Mouse (Mus musculus): Measurements from ENCODE around the gene Tm2d1. TPM values are rescaled to one million over a fixed set of nuclear protein-coding genes. Genes with fewer than 3 reads are reported as not detected.
A peak's percentile ranks its signal among the peaks of the same experiment; 100 is the strongest.
"Not testable (repeated sequence)": the region's sequence is repeated elsewhere in the genome, so short reads cannot be mapped to it uniquely, and the experiment has no call there.

The Tm2d1 gene
- 87.3 and 101 TPM in 2 replicates for polyA plus RNA-seq (2015; fragmentation: Nextera tagmentation; extraction: Ambion mirVana)

DNA sequence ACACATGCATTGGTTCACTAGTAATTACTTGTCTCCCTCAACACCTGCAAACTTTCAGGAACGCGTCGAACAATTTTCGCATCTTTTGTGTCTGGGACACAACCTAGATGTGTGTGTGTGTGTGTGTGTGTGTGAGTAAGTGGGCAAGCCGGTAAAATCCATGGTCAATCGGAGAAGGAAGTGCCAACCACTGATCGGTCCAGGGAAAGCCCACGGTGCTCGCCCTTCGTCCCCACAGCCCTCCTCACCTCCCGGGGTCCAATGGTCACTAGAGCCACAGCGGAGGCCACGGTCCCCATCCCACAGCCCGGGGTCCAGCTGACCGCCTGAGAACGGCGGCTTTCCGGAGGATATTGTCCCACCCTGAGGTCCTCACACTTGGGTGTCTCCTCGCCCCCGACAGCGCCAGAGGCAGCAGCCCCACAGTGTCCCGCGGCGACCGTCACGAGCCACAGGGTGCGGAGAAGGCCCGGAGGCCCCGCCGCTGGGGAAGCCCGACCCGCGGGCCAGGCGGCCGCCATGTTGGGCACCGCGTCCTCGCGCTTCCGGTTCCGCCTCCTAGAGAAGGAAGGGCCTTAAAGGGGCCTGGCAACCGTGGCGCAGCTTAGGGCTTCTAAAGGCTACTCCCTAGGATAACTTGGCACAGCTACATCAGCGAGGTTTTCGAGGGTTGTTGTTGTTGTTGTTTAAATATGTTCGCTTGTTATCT, at the start of gene Tm2d1:
Gene Tm2d1 (minus strand): TSS at position 591 of the 709 bp plus-strand sequence.
- Histone ChIP-seq H3K27ac (peak within 1 kb of the TSS; percentile 55), H3K4me1 (replicated peaks) (0 out of 2 replicates have a peak, but pooled peaks cover 2% of the 10 kb centered on the region), H3K4me2 (replicated peaks) (peak within 1 kb of the TSS; percentile 52), H3K27me3 (replicated peaks) (no peaks in the 10 kb centered on the region), H3K4me3 (replicated peaks) (peak within 1 kb of the TSS; percentile 77), H3K9ac (peak within 1 kb of the TSS; percentile 89), H3K9me3 (no peaks in the 10 kb centered on the region), H3K36me3 (0 out of 2 replicates have a peak, but pooled peaks cover 4% of the 10 kb centered on the region)
- peak; percentile 97 for ATAC-seq
- WGBS = under 1% methylated on average over 46 of the region's 46 CpGs

DNA sequence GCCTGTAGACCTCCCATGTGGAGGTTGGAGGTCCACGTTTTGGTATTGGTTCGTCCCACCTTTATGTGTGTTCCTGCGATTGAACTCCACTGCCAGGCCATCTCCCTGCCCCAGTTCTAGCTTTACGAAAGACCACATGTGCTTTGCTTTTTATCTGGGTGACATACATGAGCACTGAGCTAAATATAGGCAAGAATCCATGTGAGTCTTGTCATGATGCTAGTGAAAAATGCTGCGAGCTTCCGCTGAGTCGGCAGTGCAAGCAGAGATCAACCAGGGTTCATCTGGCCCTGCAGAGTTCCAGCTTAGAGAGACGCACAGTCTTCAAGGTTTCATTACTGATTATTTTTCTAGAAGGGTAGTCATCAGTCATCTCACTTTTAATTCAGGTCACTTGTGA, 45.3 kb upstream of the Tm2d1 start:
- H3K9me3 ChIP-seq = no peaks in the 10 kb centered on the region
- H3K27ac ChIP-seq = no peak overlapping the region
- no peaks in the 10 kb centered on the region for H3K27me3 ChIP-seq (replicated peaks)
- 62% methylated on average over 8 of the region's 8 CpGs for WGBS
- no peak overlapping the region for H3K9ac ChIP-seq
- H3K4me2 ChIP-seq (replicated peaks) = no peak overlapping the region
- ATAC-seq = no peak
- 0 out of 2 replicates have a peak, but pooled peaks cover 5% of the 10 kb centered on the region for H3K36me3 ChIP-seq
- H3K4me3 ChIP-seq (replicated peaks) = no peak overlapping the region
- H3K4me1 ChIP-seq (replicated peaks) = no peaks in the 10 kb centered on the region

DNA sequence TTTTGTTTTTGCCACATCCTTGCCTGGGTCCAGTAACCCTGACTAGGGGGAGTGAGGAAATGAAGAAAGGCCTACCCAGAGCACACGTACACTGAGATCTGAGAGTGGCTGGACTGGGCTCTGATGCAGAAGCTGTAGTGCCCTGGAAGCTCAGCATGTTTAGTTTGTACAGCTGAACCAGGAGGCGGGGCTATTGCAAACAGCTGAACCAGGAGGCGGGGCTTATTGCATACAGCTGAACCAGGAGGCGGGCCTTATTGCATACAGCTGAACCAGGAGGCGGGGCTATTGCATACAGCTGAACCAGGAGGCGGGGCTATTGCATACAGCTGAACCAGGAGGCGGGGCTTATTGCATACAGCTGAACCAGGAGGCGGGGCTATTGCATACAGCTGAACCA, 32.0 kb upstream of the Tm2d1 start:
- not testable (repeated sequence) for H3K9ac ChIP-seq; H3K9me3 ChIP-seq; H3K4me3 ChIP-seq (replicated peaks); ATAC-seq; H3K27me3 ChIP-seq (replicated peaks); H3K36me3 ChIP-seq; H3K4me2 ChIP-seq (replicated peaks); H3K27ac ChIP-seq; H3K4me1 ChIP-seq (replicated peaks)
- WGBS = 97% methylated on average over 8 of the region's 8 CpGs

DNA sequence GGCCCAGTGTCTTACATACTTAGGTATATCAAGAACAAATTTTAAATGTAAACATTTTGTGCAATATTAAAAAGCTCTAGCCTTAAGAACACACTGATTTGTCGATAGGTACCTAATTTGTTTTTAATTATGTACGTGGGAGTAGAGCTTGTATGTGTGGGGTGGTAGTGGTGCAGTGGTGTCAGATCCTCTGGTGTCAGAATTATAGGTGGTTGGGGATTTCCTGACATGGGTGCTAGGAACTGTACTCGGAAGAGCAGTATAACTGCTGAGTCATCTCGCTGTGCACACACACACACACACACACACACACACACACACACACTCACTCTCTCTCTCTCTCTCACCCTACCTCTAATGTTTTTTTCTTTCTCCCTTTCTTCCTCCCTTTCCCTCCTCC, 25.3 kb upstream of the Tm2d1 start:
- H3K27ac ChIP-seq = no peak overlapping the region
- H3K36me3 ChIP-seq = no peaks in the 10 kb centered on the region
- ATAC-seq = no peak
- H3K4me3 ChIP-seq (replicated peaks) = no peak overlapping the region
- no peak overlapping the region for H3K4me2 ChIP-seq (replicated peaks)
- H3K9ac ChIP-seq = no peak overlapping the region
- 82% methylated on average over 4 of the region's 4 CpGs for WGBS
- no peaks in the 10 kb centered on the region for H3K27me3 ChIP-seq (replicated peaks)
- no peaks in the 10 kb centered on the region for H3K4me1 ChIP-seq (replicated peaks)
- H3K9me3 ChIP-seq = no peaks in the 10 kb centered on the region

DNA sequence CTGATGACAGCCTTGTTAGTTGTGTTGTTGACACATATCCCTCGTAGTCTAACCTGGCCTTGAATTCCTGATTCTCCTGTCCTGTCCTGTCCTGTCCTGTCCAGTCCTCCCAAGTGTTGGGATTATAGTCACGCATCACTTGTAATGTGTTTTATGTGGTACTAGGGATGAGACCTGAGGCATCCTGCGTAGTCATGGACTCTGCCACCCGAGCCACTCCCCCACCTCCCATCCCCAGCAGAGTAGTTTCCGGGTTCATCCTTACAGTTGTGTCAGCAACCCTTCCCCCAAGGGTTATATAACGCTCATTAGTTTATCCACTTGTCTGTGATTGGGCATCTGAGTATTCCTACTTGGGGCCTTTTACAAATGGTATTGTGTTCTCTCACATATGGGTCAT, 21.3 kb upstream of the Tm2d1 start:
- H3K4me3 ChIP-seq (replicated peaks) = no peak overlapping the region
- H3K36me3 ChIP-seq = no peaks in the 10 kb centered on the region
- H3K9me3 ChIP-seq = no peaks in the 10 kb centered on the region
- no peaks in the 10 kb centered on the region for H3K27me3 ChIP-seq (replicated peaks)
- no peak overlapping the region for H3K27ac ChIP-seq
- no peak overlapping the region for H3K4me2 ChIP-seq (replicated peaks)
- no peak overlapping the region for H3K9ac ChIP-seq
- ATAC-seq = peak; percentile 25; the same call in 1 of the 2 replicates
- WGBS = 89% methylated on average over 6 of the region's 6 CpGs
- H3K4me1 ChIP-seq (replicated peaks) = peaks cover 8% of the 10 kb centered on the region; the same call in 1 of the 2 replicates

DNA sequence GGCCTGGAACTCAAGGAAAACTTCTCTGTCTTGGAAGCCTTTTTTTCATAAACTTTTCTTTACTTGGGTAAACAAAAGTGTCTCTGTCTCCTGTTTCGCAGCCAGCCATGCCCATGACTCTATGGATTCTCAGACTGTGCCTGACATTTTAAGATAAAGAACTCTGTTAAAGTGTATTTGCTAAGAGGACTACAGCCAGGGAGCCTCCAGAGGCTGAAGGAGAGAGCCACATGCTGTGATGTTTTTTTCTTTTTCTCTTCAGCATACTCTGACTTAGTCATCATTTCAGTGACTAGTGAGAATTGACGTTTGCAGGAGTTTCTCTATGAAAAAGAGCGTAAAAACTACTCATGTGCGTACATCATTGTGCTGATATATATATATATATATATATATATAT, 20.4 kb upstream of the Tm2d1 start:
- 60% methylated on average over 4 of the region's 4 CpGs for WGBS
- ATAC-seq = no peak
- Histone ChIP-seq H3K4me3 (replicated peaks) (no peak overlapping the region), H3K4me2 (replicated peaks) (no peak overlapping the region), H3K27me3 (replicated peaks) (no peaks in the 10 kb centered on the region), H3K4me1 (replicated peaks) (peaks cover 8% of the 10 kb centered on the region; the same call in 1 of the 2 replicates), H3K9me3 (no peaks in the 10 kb centered on the region), H3K27ac (no peak overlapping the region), H3K36me3 (no peaks in the 10 kb centered on the region), H3K9ac (no peak overlapping the region)

DNA sequence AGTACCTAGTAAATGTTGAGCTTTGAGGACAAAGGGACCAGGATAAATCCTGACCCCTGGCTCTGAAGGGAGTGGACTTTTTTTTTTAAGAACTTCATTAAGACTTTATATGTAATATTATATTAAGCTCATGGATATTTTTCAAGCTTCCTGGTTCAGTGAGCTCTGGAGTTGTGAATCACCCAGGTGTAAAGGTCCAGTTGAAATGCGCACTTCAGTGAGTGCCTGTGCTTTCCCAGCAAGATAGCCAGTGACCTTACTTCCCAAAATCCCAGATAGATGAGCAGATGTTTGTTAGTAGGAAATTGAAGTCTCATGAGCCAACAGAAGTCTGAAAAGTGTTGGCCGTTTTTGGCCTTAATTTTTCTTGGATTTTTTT, 18.5 kb upstream of the Tm2d1 start:
- ATAC-seq = peak; percentile 37; the same call in 1 of the 2 replicates
- Histone ChIP-seq H3K27ac (no peak overlapping the region), H3K9me3 (no peaks in the 10 kb centered on the region), H3K4me3 (replicated peaks) (no peak overlapping the region), H3K4me1 (replicated peaks) (peaks cover 8% of the 10 kb centered on the region; the same call in 1 of the 2 replicates), H3K27me3 (replicated peaks) (no peaks in the 10 kb centered on the region), H3K36me3 (no peaks in the 10 kb centered on the region), H3K9ac (no peak overlapping the region), H3K4me2 (replicated peaks) (no peak overlapping the region)
- WGBS = 63% methylated on average over 2 of the region's 2 CpGs

DNA sequence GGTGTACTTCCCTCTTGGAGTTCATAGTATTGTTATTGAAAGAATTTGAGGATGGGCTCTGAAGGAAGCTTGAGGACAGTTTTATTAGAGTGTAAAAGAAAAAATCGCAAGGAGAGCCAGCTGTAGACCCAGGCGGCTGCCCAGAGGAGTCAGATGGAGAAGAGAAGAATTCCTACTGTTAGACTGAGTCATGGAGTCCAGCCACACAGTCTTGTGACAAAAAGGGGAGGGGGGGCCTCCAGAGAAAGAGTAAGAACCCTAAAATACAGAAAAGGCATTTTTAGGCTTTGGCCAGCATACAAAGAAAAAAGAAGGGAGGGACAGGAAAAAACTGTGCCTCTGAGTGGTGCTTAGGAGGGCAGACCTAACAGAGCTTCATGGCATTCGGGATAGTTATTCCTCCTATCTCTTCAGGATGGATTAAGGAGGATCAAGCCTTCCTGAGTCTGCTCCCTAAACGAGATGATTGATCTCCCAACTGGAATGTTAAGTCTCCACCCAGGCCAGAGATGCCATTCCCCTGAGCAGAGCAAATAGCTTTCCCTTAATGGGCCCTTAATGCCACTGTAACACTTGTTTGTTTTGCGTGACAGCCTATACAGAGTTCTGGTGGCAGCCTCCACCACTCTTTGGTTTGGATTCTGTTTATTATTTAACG, 17.9 kb upstream of the Tm2d1 start:
- Histone ChIP-seq H3K4me1 (replicated peaks) (peaks cover 8% of the 10 kb centered on the region; the same call in 1 of the 2 replicates), H3K4me3 (replicated peaks) (no peak overlapping the region), H3K27ac (no peak overlapping the region), H3K9ac (no peak overlapping the region), H3K36me3 (no peaks in the 10 kb centered on the region), H3K27me3 (replicated peaks) (no peaks in the 10 kb centered on the region), H3K9me3 (no peaks in the 10 kb centered on the region), H3K4me2 (replicated peaks) (no peak overlapping the region)
- peak; percentile 41 for ATAC-seq
- WGBS = 19% methylated on average over 6 of the region's 6 CpGs

DNA sequence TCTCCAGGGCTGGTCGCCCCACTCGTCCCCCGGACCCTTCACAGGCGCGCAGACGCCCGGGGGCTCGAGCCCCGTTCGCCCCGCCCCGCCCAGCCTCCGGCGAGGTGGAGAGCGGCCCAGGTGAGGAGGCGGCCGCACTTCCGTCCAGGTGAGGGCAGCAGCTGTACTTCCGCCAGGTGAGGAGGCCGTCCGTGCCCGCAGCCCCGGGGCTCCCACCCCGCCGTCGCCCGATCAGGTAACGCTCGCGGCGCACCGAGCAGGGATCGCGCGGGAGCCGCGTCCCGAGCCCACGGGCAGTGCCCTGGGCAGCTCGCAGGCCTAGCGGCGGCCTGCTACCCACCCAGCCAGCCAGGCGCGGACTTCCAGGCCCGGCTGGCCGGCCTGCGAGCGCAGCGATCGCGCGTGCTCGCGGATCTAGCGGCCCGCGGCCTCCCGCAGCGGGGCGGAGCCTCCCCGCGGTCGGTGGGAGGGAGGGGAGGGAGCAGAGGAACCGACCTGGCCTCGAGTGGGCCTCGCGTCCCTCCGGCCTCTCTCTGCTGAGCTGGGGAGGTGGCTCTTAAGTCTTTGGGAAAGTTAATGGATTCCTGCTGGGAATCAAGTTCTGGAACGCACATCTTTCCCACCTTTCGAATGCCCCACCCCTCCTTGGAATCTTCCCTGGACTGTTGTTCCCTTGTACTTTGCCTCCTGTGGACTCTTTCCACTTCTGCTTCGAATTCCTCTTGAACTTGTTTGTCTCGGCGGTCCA, 12.8 kb upstream of the Tm2d1 start, which contains the start of gene Patj:
Gene Patj (plus strand): TSS at position 96 of the 748 bp plus-strand sequence.
- Histone ChIP-seq H3K4me2 (replicated peaks) (peak within 1 kb of the TSS; percentile 86), H3K4me1 (replicated peaks) (peaks cover 2% of the 10 kb centered on the region; the same call in 1 of the 2 replicates), H3K27me3 (replicated peaks) (no peaks in the 10 kb centered on the region), H3K4me3 (replicated peaks) (peak within 1 kb of the TSS; percentile 85), H3K36me3 (no peaks in the 10 kb centered on the region), H3K9ac (peak within 1 kb of the TSS; percentile 98), H3K9me3 (no peaks in the 10 kb centered on the region), H3K27ac (peak within 1 kb of the TSS; percentile 91)
- under 1% methylated on average over 72 of the region's 73 CpGs for WGBS
- ATAC-seq = peak; percentile 95

DNA sequence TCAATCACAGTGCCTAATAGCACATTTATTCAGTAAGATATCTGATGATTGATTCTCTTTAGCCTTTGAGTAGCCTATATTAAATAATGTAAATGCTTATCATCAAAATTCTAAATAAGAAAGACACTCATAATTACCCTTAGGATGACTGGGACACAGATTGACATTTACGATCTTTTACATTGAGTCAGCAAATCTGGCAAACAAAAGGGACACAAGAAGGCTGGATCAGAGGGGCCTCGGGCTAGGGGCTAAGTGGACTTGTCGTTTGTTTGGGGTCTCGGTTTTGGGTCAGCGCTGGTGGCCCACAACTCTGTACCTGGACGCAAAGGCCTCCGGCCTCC, 12.2 kb upstream of the Tm2d1 start:
- Histone ChIP-seq H3K9ac (peak overlapping the region; percentile 98), H3K27me3 (replicated peaks) (no peaks in the 10 kb centered on the region), H3K4me1 (replicated peaks) (no peaks in the 10 kb centered on the region), H3K4me2 (replicated peaks) (peak overlapping the region; percentile 86), H3K36me3 (no peaks in the 10 kb centered on the region), H3K27ac (peak overlapping the region; percentile 91), H3K9me3 (no peaks in the 10 kb centered on the region), H3K4me3 (replicated peaks) (peak overlapping the region; percentile 85)
- WGBS = 4% methylated on average over 7 of the region's 7 CpGs
- ATAC-seq = no peak

DNA sequence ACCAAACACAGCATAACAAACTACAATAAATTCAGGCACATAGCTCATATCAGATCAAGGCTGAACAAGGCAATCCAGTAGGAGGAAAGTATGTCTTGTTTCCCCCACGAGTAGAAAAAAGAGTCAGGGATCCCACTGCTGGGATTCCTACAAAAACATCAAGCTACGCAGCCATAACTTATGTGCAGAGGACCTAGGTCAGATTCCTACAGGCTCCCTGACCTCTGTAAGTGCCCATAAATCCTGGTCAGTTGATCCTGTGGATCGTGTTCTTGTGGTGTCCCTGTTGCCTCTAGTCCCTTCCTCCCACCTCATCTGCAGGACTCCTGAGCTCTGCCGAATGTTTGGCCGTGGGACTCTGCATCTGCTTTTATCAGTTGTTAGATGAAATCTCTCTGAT, 1.9 kb upstream of the Tm2d1 start:
- H3K4me2 ChIP-seq (replicated peaks) = no peak overlapping the region
- no peak overlapping the region for H3K27ac ChIP-seq
- 0 out of 2 replicates have a peak, but pooled peaks cover 2% of the 10 kb centered on the region for H3K4me1 ChIP-seq (replicated peaks)
- H3K27me3 ChIP-seq (replicated peaks) = no peaks in the 10 kb centered on the region
- 30% methylated on average over 5 of the region's 5 CpGs for WGBS
- no peak for ATAC-seq
- H3K9me3 ChIP-seq = no peaks in the 10 kb centered on the region
- no peaks in the 10 kb centered on the region for H3K36me3 ChIP-seq
- no peak overlapping the region for H3K4me3 ChIP-seq (replicated peaks)
- no peak overlapping the region for H3K9ac ChIP-seq

DNA sequence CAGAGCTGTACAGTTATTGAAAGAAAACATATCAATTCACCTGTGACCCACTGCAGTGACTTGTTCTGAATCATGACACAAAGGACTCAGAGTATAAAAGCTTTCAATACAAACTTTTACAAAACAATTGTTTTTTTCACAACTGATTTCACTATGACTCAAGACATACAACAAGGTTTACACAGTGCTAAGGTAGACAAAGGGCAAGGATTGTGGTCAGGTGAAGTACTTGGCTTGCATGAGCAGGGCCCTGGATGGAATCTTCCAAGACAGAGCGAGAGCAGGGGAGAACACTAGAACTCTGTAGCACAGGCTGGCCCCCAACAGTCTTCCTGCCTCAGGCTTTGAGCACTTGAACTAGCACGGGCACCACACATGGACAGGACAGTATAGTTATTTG, 6.2 kb downstream of the Tm2d1 start:
- Histone ChIP-seq H3K4me1 (replicated peaks) (no peaks in the 10 kb centered on the region), H3K27me3 (replicated peaks) (no peaks in the 10 kb centered on the region), H3K4me3 (replicated peaks) (no peak overlapping the region), H3K36me3 (0 out of 2 replicates have a peak, but pooled peaks cover 4% of the 10 kb centered on the region), H3K9me3 (no peaks in the 10 kb centered on the region), H3K9ac (no peak overlapping the region), H3K4me2 (replicated peaks) (no peak overlapping the region), H3K27ac (no peak overlapping the region)
- ATAC-seq = no peak
- 96% methylated on average over 2 of the region's 2 CpGs for WGBS

All from intestine, embryonic 15.5 days (tissue).